Mouse (Mus musculus): Measurements from ENCODE around the gene Crebrf.

Gene Crebrf

GRCm38 (mm10) chr17:26817776-26818175, 102.3 kb downstream of the Crebrf start:
- DNase-seq (ENCODE audit: low read depth, low spot score): no peak

- no peak for DNase-seq (ENCODE audit: low read depth, low spot score)
Measured at GRCm38 (mm10) chr17:26826131-26826530, 110.7 kb downstream of the Crebrf start.

Measured in CD4-positive, CD25-positive, alpha-beta regulatory T cell, adult 2 months (primary cell).